Mouse (Mus musculus): Measurements from ENCODE around the gene Tmem235.

The Tmem235 gene

DNA sequence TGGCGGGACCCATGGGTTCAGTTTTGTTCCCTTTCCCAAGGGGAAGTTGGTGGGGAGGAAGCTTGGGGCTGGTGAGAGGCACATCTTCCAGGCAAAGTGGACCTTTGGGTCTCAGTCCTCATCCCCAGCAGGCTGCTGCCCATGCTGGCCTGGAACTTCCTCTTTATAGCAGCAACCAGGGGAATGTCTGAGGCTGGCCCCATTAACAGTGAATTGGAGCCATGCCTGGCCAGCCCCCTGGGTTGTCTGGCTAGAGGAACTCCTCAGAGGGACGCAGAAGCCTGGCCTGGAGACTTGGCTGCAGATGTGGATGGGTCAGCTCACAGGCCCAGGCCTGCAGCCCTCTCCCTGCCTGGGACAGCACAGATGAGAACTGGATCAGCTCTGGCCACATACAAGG is 4.3 kb downstream of the Tmem235 start:
- DNase-seq (ENCODE audit: low spot score in 2 of 2): no peak

DNA sequence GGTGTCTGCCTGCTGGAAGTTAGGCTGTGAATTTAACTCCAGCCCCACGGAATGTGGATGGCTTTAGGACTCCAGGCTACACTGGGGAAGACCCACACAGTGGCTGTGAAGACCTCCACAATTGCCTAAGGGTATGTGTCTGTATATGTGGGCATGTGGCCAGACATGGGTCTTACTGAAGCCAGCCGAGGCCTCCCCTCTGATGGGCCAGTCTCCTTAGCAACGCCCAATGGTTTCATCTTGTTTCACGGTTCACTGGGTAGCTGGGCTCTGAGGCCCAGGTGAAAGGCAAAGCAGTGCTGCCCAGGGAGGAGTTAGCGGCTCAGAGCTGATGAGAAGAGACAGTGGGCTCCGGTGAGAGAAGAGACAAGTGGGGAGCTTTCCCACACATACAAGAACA is 5.4 kb downstream of the Tmem235 start:
- DNase-seq (ENCODE audit: low spot score in 2 of 2): no peak

- DNase-seq (ENCODE audit: low spot score in 2 of 2): peak; percentile 76 to 88
Observed at GRCm38 (mm10) chr11:117870688-117871365, 10.3 kb downstream of the Tmem235 start.

GRCm38 (mm10) chr11:117871376-117871775 is 10.8 kb downstream of the Tmem235 start:
- peak; percentile 43 to 63 for DNase-seq (ENCODE audit: low spot score in 2 of 2)

GRCm38 (mm10) chr11:117871911-117872584 is 11.5 kb downstream of the Tmem235 start:
- DNase-seq (ENCODE audit: low spot score in 2 of 2): peak; percentile 88 to 97

GRCm38 (mm10) chr11:117872861-117873608 is 12.5 kb downstream of the Tmem235 start, which contains the start of gene Tha1:
Gene Tha1 (minus strand): TSS chr11:117873481.
- DNase-seq (ENCODE audit: low spot score in 2 of 2): peak; percentile 56 to 61

DNA sequence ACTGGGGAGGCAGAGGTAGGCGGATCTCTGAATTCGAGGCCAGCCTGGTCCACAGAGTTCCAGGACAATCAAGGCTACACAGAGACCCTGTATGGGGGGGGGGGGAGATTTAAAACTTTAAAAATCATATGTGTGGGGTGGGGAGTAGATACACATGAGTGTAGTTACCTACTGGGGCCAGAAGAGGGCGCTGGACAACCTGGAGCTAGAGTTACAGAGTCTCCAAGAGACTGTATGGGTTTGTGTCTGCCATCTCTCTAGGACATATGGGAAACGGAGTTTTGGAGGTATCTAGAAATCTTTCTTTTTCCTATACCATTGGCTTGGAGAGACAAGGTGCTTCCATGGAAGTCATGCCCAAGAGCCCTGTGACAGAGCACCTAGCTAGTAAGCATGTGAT is 13.9 kb downstream of the Tmem235 start:
- DNase-seq (ENCODE audit: low spot score in 2 of 2): peak; percentile 61 to 68

GRCm38 (mm10) chr11:117875681-117876080 is 15.1 kb downstream of the Tmem235 start:
- DNase-seq (ENCODE audit: low spot score in 2 of 2): peak in 1 of 2 experiments; percentile 44

DNA sequence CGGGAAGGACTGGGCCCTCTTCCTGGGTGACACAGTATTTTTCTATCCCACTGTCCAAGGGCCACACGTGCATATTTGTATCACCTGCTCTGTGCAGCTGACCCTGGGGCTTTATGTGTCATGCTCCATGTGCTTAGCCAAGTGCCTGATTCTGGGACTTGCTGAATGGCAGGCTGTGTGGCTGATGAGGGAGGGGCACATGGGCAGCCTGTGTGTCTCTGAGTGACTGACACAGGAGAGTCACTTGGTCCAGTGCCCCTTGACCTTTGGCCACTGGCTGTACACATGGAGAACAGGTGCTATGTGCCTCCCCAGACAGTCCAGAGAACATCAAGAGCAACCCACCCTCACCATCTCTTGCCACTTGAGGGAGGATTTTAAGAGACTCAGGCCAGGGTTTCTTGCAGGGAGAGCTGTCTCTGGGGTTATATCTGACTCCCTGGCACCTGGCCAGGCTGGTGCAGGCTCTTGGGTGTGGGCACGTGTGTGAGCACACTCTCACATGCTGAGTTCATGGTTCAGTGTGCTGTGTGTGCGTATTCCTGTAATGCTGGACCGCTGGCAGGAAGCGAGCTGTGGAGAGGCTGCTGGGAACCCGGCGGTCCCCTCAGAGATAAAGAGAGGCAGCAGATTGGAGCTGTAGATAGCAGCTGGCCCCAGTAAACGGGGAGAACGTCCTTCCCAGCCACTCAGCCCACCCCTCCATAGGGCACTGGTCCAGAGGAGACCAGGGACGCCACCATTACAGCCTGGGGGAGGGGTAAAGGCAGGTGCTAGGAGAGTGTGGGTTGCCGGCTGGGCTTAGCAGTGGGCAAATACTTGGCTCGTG is 17.6 kb downstream of the Tmem235 start:
- DNase-seq (ENCODE audit: low spot score in 2 of 2): peak; percentile 56 to 66

DNA sequence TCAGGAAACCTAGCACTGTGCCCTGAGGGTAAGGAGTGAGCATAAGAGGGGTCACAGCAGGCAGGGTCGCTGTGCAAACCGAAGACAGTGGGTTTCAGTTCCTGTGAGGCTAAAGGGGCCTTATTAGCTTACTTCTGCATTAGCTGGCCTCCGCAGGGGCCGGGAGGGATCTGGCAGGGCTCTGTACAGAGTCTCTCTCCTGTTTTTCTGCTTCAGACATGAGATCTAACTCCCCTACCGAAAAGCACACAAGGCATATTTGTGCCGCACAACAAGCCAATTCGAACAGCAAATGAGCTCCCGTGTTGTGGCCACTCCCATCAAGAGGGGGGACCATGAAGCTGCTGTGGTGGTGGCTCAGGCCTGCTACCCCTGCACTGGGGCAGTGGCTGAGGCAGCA is 18.3 kb downstream of the Tmem235 start:
- DNase-seq (ENCODE audit: low spot score in 2 of 2): no peak

- no peak for DNase-seq (ENCODE audit: low spot score in 2 of 2)
Observed at GRCm38 (mm10) chr11:117879676-117880075, 19.1 kb downstream of the Tmem235 start.

- no peak for DNase-seq (ENCODE audit: low spot score in 2 of 2)
Observed at GRCm38 (mm10) chr11:117880336-117880976, 19.9 kb downstream of the Tmem235 start.

DNA sequence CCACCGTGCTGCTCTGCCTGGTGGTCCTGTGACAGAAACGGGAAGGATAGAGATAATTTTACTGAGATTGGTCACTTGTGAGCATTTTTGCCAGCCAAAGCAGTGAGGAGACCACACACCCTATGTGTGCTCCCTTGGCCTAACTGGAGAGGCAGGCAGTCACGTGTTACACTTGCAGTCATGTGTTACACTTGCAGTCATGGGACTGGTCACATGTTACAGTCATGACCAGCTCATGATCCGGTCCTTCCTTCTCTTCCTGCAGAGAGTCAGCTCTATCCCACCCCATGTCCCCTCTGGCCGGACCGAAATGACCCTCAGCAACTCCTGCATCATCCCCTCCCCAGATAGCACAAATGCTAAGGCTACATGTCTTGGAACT is 20.4 kb downstream of the Tmem235 start:
- DNase-seq (ENCODE audit: low spot score in 2 of 2): no peak

DNA sequence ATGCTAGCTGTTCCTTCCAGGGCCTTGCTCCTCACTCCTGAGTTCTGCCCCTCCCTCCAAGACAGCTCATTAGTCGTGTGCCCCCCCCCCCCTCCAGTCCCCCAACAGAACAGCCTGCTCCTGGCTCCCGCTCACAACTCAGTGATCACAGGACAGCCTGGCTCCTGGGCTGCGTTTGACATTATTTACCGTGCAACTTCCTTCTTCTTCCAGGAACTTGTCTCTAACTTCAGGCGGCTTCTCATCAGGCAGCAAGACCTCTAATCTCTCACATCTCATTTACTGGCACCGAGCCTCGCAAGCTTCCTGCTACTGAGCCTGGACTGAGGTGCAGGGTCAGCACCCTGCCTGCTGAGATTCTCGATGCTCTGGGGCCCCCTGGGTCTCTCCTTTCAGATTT is 21.2 kb downstream of the Tmem235 start:
- no peak for DNase-seq (ENCODE audit: low spot score in 2 of 2)

DNA sequence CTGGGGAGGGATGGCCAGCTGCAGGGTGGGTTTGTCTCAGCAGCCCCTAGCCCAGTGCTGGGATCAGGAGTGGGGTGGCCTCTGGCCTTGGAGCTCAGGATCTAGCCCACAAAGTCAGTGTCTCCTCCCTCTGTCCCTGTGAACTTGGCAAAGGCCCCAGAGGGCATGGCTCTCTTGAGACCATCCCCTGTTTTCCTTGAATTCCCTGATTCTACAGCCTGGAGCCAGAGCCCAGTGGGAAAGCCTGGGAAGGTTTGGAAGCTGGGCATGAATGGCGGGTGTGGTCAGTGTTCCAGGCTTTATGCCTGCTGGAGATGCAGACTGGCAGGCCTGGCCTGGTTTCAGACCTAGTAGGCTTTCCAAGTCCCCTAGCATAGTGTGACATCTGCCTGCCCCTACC is 21.7 kb downstream of the Tmem235 start:
- DNase-seq (ENCODE audit: low spot score in 2 of 2): no peak

- no peak for DNase-seq (ENCODE audit: low spot score in 2 of 2)
Observed at GRCm38 (mm10) chr11:117886000-117886399, 25.4 kb downstream of the Tmem235 start.

DNA sequence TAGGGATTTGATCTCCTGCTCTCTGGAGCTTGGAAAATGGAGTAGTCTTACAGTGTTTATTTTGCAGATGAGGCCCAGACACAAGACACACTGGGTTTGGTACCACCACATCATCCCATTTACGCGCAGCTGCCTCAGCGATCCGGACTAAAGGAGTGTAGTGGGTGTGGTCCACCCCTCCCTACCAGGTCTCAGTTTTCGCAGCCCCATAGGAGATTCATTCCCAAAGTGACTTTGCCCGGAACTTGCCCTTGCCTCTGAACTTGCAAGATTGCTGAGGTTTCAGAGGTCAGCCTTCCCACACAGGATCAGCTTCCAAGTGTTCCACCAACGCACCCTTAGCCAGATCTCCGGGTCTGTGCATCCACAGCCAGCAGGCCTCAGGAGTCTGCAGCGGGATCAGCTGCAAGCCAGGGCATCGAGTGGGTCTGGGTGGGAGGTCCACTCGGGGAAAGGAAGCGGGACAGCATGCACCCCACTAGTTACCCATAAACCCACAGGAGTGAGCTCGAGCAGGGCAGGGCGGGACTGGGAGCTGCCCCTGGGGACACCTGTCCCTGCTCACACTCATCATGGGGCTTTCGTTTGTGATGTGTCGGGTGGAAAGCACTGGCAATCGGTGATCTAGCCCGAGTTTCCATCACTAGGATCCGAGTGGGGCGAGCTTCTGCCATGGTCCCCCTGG is 27.8 kb downstream of the Tmem235 start:
- DNase-seq (ENCODE audit: low spot score in 2 of 2): no peak

DNA sequence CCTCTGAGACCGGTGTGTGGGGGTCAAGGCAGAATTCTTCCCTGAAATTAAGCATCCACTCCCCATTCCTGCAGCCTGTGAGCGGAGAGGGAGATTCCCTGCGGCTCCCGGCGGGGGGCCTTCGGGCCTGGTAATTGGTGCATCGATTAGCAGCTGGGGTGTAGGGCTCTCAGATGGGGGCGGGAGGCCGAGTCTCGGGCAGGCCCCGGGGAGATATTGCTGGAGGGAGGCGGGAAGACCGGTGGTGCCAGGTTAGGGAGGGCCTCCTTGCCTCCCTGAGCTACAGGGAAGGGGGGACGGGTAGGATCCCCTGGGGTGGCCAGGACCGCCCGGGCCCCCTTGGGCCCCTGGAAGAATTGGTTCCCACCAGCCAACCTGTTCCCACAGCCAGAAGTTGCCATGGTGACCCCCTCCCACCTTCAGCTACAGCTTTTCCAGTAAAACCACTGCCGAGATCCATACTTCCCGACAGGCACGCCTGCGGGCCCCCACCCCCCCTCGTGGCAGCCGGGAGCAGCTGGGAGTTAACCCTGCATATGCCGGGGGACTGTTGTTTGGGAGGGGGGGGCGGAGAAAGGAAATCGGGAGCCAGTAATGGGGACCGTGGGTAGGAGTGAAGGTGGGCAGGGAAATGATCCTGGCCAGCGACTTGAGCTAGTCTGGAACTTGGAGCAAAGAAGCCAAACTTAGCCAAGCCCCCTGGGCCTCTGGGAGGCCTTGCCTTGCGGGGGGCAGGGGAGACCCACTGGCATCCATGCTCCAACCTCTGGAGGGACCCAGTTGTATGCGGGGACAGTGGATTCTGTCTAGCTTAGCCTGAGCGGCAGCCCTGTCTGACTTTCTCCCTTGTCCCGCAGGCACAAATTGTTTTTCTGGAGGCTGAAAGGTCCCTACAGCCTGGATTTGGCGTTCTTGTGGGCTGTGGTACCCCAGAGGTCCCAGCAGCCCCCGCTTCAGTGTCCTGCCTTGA is 28.6 kb downstream of the Tmem235 start:
- no peak for DNase-seq (ENCODE audit: low spot score in 2 of 2)

- DNase-seq (ENCODE audit: low spot score in 2 of 2): no peak
Observed at GRCm38 (mm10) chr11:117889887-117890340, 29.4 kb downstream of the Tmem235 start.
